Mouse (Mus musculus): ENCODE data around the gene Gm20425.
A peak's percentile ranks its signal among the peaks of the same experiment; 100 is the strongest.
"Not testable (repeated sequence)": the region's sequence is repeated elsewhere in the genome, so short reads cannot be mapped to it uniquely, and the experiment has no call there.

Gm20425 gene

DNA sequence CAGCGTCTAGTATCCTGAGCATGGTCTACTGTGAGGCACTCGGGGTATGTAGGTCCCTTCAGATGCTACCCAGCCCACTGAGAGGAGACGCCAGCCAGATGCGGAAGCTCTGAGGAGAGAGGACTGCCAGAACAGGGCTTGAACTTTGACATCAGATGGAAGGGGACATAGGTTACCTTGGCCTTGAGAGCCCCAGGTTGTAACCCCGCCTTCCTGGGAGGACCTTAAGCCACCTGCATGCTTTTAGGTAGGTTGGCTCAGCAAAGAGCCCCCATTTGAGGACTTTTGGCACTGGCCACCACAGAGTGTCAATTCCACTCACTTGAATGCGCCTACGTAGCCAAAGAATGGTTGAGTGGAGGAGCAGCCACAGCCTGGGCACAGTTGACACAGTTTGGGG lies 5.4 kb downstream of the Gm20425 start:
- DNase-seq (ENCODE audit: low spot score): no peak

DNA sequence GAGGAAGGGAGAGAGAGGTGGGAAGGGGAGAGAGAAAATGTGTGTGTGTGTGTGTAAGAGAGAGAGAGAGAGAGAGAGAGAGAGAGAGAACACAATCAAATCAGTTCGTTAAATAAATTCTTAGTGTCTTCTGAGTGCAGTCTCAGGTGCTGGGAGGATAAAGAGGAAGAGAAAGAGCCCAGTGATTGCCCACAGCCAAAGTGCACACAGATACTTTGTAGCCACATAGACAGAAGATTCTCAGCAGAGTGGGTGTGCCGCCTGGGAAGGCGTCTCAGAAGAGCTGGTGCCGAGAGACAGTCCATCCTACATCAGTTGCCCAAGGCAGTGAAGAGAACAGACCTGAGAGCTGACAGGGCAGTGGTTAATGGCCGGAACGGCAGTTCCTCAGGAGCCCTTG lies 15.8 kb downstream of the Gm20425 start:
- DNase-seq (ENCODE audit: low spot score): no peak

DNA sequence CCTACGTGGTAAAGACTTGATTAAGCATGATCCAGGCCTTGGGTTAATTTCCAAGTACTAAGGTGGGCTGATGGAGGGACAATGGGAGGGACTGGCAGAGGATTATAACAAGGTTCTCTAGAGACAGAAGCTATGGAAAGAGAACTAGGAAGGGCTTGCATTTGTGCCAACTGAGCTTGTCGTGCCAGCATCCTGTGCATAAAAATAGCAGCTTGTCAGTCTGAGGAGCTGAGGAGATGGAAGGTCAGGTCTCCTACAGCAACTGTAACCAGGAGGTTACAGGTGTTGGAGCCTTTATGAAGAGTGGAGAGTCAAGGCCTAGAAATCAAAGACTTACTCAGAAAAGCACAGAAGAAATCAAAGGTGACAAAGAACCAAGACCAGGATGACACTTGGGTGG lies 16.5 kb downstream of the Gm20425 start:
- no peak for DNase-seq (ENCODE audit: low spot score)

DNA sequence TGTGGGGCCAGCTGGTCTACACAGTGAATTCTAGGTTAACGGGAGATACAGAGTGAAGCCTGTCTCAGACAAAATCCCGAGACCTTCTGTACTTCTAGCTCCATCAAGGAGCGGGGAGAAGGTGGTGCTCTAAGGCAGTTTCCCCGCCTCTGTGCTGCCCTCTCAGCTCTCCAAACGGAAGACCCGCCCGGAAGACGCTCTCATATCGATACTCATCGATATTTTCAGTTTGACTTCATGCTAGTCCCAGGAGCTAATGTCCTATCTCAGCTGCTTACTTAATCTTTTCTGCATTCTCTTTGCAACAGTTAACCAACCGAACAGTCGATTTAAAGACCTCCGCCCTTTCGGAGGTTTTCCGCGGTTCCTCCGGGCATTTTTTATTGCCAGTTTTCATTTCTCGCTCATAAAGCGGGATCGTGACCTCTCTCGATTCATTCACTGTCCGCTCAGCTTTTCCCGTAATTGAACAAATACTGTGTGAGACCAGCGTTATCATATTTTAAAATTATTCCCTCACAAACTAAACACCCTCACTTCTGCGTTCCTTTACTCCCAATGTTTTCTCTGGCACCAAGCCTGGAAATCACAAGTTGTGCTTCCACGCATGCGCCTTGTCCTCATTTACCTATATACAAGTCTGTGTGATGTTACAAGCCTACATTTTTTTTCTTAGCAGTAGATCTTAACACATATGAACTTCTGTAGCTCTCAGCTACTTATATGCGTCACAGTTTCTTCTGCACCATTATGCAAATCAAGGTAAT lies 17.3 kb downstream of the Gm20425 start:
- DNase-seq (ENCODE audit: low spot score): no peak

DNA sequence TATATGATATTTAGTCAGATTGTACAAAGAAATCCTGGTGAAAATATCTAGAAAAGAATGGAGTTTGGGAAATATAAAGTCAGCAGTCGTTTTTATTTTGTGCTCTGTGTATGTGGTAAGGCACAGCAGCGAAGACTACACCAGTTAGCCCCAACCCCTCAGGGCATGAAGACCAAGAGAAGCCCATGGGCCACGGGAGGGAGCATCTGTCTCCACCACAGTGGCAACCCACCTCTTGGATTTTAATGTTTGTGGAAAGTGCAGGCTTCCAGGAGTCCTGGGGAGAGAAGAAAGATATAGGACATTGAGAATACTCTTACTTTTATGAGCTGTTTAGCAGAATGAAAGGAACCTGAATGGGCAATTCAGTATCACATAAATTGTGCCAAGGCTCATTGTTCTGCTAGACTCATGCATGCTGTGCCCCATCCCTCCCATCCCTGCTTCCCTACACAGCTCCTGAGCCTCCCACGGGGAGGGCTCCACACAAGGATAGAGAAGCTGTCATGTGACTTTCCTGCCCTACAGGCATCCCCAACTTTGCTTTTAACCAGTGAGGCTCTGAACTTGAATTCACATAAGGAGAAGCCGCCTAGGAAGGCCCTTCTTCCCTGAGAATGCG lies 21.2 kb downstream of the Gm20425 start:
- DNase-seq (ENCODE audit: low spot score): no peak

DNA sequence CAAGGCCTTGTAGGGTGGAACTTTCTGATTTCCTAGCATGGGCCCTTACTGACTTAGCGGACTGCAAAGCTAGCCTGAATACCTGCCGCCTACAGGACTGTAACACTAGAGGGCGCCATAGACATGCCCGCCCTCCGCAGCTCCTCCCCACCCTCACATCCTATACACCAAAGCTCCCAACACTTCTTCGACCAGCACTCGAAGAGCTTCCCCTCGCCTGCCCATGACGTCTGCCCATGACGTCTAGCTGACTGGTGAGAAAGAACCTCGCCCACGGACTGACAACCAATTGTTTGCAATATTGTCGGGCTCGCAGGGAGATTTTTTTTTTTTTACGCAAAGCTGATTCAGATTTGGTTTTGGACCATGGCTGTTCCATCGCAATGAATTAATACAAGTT lies 22.3 kb downstream of the Gm20425 start:
- DNase-seq (ENCODE audit: low spot score): peak; percentile 89

DNA sequence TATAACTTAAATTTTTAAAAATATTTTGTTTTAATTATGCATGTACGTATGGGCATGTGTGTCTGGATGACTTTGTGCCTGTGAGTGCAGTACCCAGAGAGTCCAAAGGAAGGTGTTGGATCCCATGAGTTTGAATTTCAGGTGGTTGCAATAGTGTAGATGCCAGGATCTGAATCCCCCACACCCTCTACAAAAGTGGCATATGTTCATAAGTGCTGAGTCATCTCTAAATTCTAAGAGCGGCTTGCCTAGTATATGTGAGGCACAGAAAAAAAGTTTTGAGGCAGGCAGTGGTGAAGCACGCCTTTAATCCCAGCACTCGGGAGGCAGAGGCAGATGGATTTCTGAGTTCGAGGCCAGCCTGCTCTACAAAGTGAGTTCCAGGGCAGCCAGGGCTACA lies 24.3 kb downstream of the Gm20425 start:
- no peak for DNase-seq (ENCODE audit: low spot score)

DNA sequence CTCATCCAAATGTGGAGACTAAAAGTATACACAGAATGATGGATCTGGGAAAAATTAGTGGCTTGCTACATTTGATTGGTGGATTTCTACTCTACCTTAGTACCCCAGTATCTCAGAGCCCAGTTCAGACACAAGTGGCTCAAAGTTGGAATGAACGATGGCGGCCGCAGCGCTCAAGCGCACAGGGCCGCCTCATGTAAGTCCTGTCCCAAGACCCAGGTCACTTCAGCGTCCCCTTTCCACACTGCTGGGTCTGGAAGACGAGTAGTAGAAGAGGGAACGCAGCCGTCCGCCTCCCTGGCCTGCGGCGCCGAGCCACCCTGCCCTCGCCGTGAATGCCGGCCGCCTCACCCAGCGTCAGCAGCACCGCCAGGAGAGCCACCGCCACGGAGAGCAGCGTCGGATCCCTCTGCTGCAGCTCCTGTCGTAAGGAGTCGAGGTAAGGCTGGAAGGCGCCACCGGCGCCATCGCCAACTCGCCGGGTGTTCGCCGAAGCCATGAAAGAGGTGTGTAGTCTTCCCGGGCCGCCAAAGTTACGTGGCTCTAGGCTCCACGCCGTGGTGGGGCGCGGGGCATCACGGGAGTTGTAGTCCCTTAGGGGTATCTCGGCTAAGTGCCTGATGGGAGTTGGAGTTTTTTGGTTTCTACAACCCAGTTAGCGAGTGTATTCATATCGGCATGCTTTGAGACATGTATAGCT lies 28.4 kb downstream of the Gm20425 start, which contains the start of gene Srprb:
Gene Srprb (minus strand): TSS at position 577 of the 700 bp plus-strand sequence.
- DNase-seq (ENCODE audit: low spot score): peak; percentile 96

DNA sequence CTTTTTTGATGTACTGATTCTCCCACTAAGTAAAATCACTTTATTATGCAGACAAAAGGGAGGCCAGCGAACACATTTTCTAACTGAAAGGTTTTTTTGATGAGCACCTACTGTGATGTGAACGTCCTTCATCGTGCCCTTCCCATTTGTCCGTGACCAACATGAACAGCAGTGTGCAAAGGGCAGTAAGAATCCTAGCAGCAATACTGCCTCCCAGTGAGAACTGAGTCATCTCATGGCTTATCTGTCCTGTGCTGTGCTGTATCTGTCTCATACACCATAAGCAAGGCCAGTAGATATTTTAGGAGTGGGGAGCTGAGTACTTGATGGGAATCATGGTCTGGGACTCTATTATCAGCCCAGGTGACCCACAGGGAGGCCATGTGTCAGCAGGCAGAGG lies 41.7 kb downstream of the Gm20425 start:
- DNase-seq (ENCODE audit: low spot score): no peak

DNA sequence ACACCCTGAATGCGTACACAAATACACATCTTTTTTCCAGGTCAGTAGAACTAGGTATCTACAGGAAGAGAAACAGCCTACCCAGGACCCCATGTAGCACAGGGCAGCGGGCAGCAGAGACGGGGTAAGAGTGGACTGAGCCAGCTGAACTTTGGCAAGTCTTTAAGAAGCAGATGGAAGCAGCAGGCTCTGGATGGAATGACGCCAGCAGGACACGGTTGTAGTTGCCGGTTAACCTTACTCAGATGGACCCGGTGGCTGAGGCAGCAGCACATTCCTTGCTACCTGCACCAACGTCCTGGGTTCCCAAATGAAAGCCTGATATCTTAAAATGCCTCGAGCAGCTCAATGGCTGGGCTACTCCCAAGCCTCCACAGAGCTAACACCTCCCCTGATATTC lies 43.4 kb downstream of the Gm20425 start:
- DNase-seq (ENCODE audit: low spot score): no peak

DNA sequence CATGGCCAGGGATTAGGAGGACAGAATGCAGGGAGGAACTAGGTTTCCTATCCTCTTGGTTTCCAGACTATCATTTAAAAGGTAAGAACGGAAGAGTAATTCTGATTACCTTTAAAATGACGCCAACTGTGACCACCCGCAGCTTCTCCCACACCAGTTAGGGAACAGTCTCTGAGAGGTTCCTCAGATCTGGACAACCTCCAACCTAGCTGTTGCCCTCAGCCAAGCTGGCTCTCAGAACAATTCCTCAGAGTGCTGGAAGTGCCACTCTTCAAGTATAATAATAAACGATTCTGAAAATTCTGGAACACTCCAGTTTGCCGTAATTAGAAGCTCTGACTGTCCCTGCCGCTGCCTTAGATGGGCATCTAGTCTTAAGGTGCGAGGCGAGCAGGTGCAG lies 44.2 kb downstream of the Gm20425 start:
- no peak for DNase-seq (ENCODE audit: low spot score)

DNA sequence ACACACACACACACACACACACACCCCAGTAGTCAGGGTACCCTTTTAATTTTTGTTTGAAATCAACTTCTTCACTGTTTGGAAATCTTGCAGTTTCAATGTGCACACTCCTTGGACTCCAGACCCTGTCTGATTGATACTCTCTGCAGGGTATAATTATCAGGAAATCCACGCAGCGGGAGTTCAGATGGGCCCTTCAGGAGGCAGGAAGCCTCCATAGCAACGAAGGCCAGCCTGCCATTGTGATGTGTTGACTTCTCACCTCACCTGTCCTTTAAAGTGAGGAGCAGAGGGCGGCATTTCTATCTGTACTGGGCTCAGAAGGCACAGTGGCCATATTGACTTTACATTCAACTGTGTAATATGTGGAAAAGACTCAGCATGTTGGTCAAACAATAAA lies 45.3 kb downstream of the Gm20425 start:
- no peak for DNase-seq (ENCODE audit: low spot score)

DNA sequence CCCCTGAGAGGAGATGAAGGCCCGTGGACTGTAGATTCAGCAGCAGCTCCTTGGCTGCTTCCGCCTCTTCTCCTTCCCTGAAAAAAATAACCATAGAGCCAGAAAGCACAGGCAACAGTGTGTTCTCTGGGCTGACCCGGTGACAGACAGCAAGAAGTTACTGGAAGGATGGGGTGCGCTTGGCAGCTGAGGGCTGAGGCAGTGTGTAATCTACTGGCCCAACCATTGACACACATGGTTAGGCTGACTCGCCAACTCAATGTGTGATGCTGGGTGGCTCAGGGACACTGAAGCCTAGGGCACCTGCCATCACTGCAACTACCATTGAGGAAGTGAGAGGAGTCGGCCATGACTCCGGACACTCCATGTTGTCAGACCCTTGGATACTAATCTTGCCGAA lies 48.2 kb downstream of the Gm20425 start:
- no peak for DNase-seq (ENCODE audit: low spot score)

DNA sequence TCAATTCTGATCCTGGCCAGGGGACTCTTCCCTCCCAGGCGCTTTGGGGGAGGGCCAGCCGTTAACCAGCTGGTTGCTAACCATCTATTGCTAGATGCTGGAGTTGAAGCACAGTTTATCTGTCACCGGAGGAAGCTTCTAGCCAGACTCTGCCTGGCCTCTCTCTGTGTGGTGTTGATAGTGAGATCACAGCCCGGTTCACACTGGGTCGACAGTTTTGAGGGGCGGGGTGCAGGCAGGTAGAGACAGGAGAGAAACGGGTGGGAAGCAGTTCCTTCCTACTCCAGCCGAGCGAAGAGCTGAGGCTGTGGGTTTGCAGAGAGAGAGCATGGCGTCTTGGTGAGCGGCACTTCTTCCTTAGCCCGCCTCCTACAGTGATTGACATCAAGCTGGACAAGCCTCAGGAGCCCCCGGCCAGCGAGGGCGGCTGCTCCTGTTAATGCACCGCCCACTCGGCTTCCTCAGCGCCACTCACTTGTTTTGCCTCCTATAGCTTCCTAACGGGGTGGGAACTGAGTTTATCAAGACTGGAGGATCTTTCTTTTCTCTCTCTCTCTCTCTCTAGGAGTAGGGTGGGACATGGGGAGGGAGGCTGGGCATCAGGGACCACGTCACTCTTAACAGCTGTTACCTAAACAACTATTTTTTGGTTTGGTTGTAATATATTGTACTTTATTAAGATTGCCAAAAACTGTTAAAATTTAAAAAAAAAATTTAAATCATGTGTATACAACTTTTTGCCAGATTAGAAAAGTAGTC lies 49.1 kb downstream of the Gm20425 start:
- DNase-seq (ENCODE audit: low spot score): peak; percentile 95

DNA sequence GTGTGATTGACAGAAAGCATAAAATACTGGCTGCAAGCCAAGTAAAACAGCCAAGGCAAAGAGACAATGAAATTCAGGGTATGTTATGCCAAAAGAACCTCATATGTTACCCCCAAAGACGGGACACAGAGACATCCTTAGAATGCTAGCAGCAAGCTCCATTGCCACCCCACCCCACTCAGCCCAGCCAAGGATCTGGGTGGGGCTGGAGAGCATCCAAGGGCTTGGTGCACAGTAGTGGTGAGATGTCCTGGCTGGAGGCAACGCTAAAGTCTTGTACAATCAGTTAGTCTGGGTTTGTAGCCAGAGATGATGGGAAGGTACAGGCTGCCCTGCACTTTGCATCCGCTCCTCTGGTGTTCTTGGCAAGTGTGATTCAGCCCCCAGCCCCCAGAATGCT lies 49.8 kb downstream of the Gm20425 start:
- DNase-seq (ENCODE audit: low spot score): no peak

DNA sequence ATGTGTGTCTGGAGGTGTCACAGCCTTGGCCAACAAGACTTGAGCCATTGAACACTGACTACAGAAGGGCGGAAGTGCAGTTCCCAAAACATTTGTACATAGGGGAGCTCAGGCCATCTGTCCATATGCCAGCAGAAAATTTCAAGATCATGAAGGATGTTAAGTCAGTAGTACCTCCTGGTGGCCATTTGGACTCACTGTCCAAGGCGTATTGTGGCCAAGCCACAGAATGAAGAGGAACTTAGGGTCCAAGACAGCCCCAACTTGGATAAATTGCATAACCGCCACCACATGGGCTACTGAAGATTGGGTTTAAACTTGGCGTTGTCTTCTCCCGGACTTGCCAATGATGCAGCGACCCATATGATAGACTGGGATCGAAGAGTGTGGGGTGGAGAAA lies 54.4 kb downstream of the Gm20425 start:
- DNase-seq (ENCODE audit: low spot score): no peak

DNA sequence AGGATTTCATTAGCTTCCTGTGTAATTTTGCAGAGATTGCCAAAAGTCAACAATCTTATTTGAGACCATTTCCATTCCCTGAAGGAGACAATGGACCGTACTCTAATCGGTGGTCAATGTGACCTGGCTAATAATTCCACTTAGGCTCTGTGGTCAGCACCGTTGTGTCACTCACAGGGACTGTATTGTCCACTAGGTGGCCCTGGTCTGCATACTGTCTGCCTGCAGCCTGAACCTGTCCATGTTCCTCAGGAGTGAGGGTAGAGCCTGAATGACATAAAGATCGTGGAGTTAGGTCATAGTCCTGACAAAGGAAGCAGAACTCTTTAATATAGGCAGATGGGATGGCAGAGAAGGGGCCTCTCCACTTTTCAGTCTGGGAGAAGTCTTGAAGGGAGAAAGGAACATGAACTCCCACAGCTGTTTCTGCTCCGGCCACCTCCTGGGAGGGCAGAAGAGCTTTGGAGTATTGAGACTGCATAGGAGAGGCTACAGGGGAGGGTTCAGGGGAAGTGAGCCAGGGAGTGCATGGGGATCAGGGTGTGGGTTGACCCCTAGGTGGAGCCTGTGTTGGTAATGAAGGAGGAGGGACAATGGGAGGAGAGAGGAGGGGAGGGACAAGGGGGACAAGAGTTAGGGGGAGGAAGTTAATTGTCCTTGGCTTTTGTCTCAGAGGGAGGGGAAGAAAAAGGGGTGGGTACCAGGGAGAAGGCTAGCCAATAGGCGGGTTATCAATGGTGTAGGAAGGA lies 55.2 kb downstream of the Gm20425 start:
- DNase-seq (ENCODE audit: low spot score): peak; percentile 50

DNA sequence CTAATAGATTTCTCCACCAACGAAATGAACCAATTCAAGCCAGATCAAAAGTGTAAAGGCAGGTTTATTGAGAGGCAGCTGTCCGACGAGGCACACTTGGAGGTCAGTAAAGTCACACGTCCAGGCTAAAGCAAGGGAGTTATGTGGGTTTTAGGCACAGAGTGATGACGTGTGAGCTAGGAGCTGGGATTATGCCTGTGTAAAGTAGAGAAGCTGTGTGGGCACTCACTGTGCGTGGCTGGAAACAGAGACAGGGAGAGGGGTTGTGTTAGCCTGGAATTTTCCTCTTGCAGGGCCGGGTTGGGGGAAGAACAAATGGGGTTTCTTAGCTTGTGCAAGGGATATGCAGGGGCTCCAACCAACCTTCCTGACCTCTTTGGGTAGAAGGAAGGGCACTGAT lies 61.3 kb downstream of the Gm20425 start:
- no peak for DNase-seq (ENCODE audit: low spot score)

DNA sequence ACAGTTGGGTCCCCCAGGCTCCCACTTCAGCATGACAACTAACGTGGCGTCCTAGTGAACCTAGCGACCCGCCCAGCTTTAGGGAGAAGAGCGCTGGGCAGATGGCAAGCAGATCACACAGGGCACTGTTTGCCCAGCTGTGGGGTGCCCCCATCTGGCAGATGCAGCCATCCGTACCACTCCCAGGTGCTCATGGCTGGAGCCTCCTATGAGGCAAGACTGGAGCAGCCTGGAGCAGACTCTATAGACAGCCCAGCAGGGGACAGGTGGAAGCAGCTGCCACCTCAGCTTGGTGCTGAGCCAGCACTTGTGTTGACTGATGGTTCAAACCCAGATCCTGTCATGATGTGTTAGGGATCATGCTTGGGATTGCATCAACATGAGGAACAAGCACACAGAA lies 62.1 kb downstream of the Gm20425 start:
- no peak for DNase-seq (ENCODE audit: low spot score)

DNA sequence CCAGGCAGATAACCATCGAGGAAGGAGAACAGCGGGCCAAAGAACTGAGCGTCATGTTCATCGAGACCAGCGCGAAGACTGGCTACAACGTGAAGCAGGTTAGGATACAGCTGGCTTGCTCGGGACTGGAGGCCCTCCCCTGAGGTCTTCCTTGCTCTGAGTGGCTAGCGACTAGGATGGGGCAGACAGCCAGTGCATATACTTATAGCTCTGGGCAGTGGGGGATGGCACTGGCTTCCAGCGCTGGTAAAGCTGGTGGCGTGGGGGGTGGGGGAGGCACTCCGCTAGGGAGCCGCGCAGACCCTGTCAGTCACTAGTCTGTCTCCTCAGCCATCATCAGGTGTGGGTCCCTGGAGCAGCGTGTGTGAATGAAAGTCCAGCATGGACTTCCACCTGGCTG lies 66.3 kb downstream of the Gm20425 start:
- no peak for DNase-seq (ENCODE audit: low spot score)

DNA sequence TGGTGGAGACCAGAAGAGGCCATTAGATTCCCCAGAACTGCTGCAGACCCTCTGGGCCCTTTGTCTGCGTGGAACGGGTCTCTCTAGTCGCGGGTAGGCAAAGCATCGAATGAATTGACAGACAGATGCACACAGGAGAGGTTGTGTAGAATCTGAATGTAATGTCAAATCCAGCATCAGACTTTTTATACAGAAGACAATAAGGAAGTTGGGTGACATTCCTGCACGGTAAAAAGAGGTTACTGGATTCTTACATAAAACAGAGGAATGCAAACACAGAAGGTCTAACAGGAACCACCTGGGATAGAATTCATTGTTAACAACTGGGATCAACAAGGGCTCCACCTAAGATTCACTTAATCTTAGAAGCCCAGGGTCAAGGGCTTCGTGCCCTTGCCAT lies 74.9 kb downstream of the Gm20425 start:
- DNase-seq (ENCODE audit: low spot score): not testable (repeated sequence)

DNA sequence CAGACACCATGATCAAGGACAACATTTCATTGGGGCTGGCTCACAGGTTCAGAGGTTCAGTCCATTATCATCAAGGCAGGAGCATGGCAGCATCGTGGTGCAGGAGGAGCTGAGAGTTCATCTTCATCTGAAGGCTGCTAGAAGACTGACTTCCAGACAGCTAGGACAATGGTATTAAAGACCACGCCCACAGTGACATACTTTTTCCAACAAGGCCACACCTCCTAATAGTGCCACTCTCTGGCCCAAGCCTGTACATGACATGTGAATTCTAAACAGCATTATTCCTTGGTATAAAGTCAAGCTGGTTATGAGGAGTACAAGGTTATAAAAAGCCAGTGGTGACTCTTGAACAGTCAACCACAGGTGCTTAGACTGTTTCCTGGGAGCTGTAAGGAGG lies 75.5 kb downstream of the Gm20425 start:
- DNase-seq (ENCODE audit: low spot score): no peak
